ENCODE assay signal across 20 mouse cellular contexts in genomic region chr5:116253914-116254313, GRCm38 (mm10). TPM values are rescaled to one million over a fixed set of nuclear protein-coding genes. Genes with fewer than 3 reads are reported as not detected.
A peak's percentile ranks its signal among the peaks of the same experiment; 100 is the strongest.
DNase-seq lines count a peak whose midpoint lies in the region; ATAC-seq and TF ChIP-seq lines count a peak whose summit lies in the region.
"Had no signal": no experiment of that assay in that cellular context is flagged by ENCODE, and none has a peak within 500 bp of the region (broad histone marks: within the 10 kb centered on the region; RNA-seq: fewer than 3 reads in every experiment).

No protein-coding gene starts in this region.

- H3K9ac ChIP-seq in ES-Bruce4 (ENCODE audit: low read depth, poor library complexity, severe bottlenecking) (no peak overlapping the region), ES-E14 (ENCODE audit: insufficient read depth, low read depth, low read length, poor library complexity, severe bottlenecking) (no peak overlapping the region)
- no peak overlapping the region for H3K9ac ChIP-seq in liver, postnatal 0 days (replicated peaks)
- H3K9ac ChIP-seq: forebrain, embryonic 13.5 days; liver, embryonic 14.5 days had no signal

- TF ChIP-seq CTCF in ES-Bruce4 (IDR thresholded peaks at IDR 0.05; ENCODE audit: low read depth, low read length), result no peak
- TF ChIP-seq CTCF in liver, postnatal 0 days (IDR thresholded peaks at IDR 0.05; ENCODE audit: low read depth), result no peak

- peak; percentile 33 for DNase-seq in ES-E14 (ENCODE audit: low read depth, low spot score)
- peak; percentile 27 for DNase-seq in liver, postnatal 0 days
- no peak for DNase-seq in urinary bladder, postnatal 4 days (ENCODE audit: low spot score in 2 of 2)
- no peak for DNase-seq in right cerebral cortex, postnatal 25 days
- no peak for DNase-seq in cerebellum, postnatal 10 days
- DNase-seq: cerebellum, adult 11 months; cerebellum, postnatal 25 days; gastrocnemius, postnatal 14 days; kidney, adult 11 months; kidney, postnatal 10 days; retina, postnatal 1 day had no signal

- in situ Hi-C loops in ES-E14 (cut with MboI; ENCODE audit: low sequenced_read_pairs in 2 of 2, unreplicated experiment in 2 of 2), result no loop called here

- H3K9me3 ChIP-seq in ES-Bruce4 (replicated peaks; ENCODE audit: control insufficient read depth, insufficient read depth, low read length, poor library complexity, severe bottlenecking), result no peaks in the 10 kb centered on the region
- no peaks in the 10 kb centered on the region for H3K9me3 ChIP-seq in ES-E14 (ENCODE audit: control insufficient read depth, insufficient read depth, low read depth, low read length)
- no peaks in the 10 kb centered on the region for H3K9me3 ChIP-seq in liver, postnatal 0 days (ENCODE audit: low read length)
- H3K9me3 ChIP-seq: forebrain, embryonic 13.5 days; hindbrain, embryonic 10.5 days had no signal

- no peak overlapping the region for H3K4me2 ChIP-seq in liver, postnatal 0 days (ENCODE audit: low read depth, low read length)
- H3K4me2 ChIP-seq: forebrain, embryonic 13.5 days had no signal

- H3K27me3 ChIP-seq in ES-Bruce4 (ENCODE audit: control insufficient read depth, insufficient read depth, low read length, poor library complexity, severe bottlenecking), result no peaks in the 10 kb centered on the region
- H3K27me3 ChIP-seq in liver, postnatal 0 days (ENCODE audit: insufficient read depth, low read length), result no peaks in the 10 kb centered on the region
- H3K27me3 ChIP-seq: forebrain, embryonic 13.5 days had no signal

- WGBS in liver, postnatal 0 days (ENCODE audit: insufficient replicate concordance), result 65% methylated on average over 4 of the region's 4 CpGs

- ATAC-seq in common myeloid progenitor, adult 5-6 weeks (replicated peaks; ENCODE audit: low read depth, poor library complexity, severe bottlenecking), result peak; percentile 45; the same call in 1 of the 2 replicates
- ATAC-seq in liver, postnatal 0 days, result peak; percentile 51
- ATAC-seq: forebrain, embryonic 13.5 days; lung, postnatal 0 days had no signal

- no peak for TF ChIP-seq POLR2A in ES-Bruce4 (IDR thresholded peaks at IDR 0.05; ENCODE audit: insufficient read depth, low read length)

- H3K27ac ChIP-seq in ES-Bruce4 (ENCODE audit: insufficient read depth, low read length) (no peak overlapping the region), ES-E14 (ENCODE audit: insufficient read depth, low read depth, low read length, poor library complexity, severe bottlenecking) (no peak overlapping the region)
- no peak overlapping the region for H3K27ac ChIP-seq in liver, postnatal 0 days (ENCODE audit: low read depth)
- H3K27ac ChIP-seq: forebrain, embryonic 13.5 days; hindbrain, embryonic 10.5 days; liver, embryonic 14.5 days; stomach, postnatal 0 days had no signal

- peaks cover 2% of the 10 kb centered on the region for H3K4me1 ChIP-seq in ES-Bruce4 (ENCODE audit: control insufficient read depth, insufficient read depth, low read length)
- H3K4me1 ChIP-seq in ES-E14 (ENCODE audit: control insufficient read depth in 2 of 2, insufficient read depth in 2 of 2, low read length in 2 of 2, poor library complexity in 1 of 2), result peaks cover 4 to 13% of the 10 kb centered on the region in 2 experiments; a peak in 2 of 4 replicates
- no peaks in the 10 kb centered on the region for H3K4me1 ChIP-seq in liver, postnatal 0 days (ENCODE audit: insufficient read depth)
- H3K4me1 ChIP-seq: hindbrain, embryonic 10.5 days had no signal

- H3K4me3 ChIP-seq in ES-Bruce4 (ENCODE audit: low read depth, low read length) (no peak overlapping the region), ES-E14 (ENCODE audit: insufficient read depth in 1 of 2, low read depth in 1 of 2, low read length in 2 of 2, poor library complexity in 1 of 2, severe bottlenecking in 1 of 2) (no peak overlapping the region)
- H3K4me3 ChIP-seq in liver, postnatal 0 days (ENCODE audit: low read depth, low read length), result no peak overlapping the region
- H3K4me3 ChIP-seq: forebrain, embryonic 13.5 days; hindbrain, embryonic 10.5 days had no signal

- peak; percentile 86 for TF ChIP-seq EP300 in ES-Bruce4 (IDR thresholded peaks at IDR 0.05; ENCODE audit: insufficient read depth, low read depth, low read length)
- no peak for TF ChIP-seq EP300 in liver, postnatal 0 days (IDR thresholded peaks at IDR 0.05; ENCODE audit: low read depth)

- H3K36me3 ChIP-seq in ES-Bruce4 (ENCODE audit: control insufficient read depth, insufficient read depth, low read length, poor library complexity, severe bottlenecking) (no peaks in the 10 kb centered on the region), ES-E14 (ENCODE audit: control insufficient read depth, insufficient read depth, low read length, poor library complexity, severe bottlenecking) (no peaks in the 10 kb centered on the region)
- H3K36me3 ChIP-seq in liver, postnatal 0 days (replicated peaks; ENCODE audit: insufficient read depth, low read length), result no peaks in the 10 kb centered on the region
- H3K36me3 ChIP-seq: hindbrain, embryonic 10.5 days had no signal

TF ChIP-seq in ES-E14, 5 proteins besides CTCF, POLR2A, EP300 and RAD21:
- TF ChIP-seq HCFC1 (IDR thresholded peaks at IDR 0.05; ENCODE audit: borderline replicate concordance, insufficient read depth, low read length) (no peak), ZC3H11A (IDR thresholded peaks at IDR 0.05; ENCODE audit: borderline replicate concordance, low read depth, low read length) (no peak), MAFK (IDR thresholded peaks at IDR 0.05; ENCODE audit: insufficient read depth, low read depth, low read length) (no peak), ZNF384 (IDR thresholded peaks at IDR 0.05; ENCODE audit: low read depth, low read length) (no peak), CHD2 (IDR thresholded peaks at IDR 0.05; ENCODE audit: low read depth, low read length) (no peak)

RNA-seq across cellular contexts. Expression of gene Ccdc60, which starts 34.9 kb away (rescaled TPM):
- polyA plus RNA-seq in ES-Bruce4 (2011; ENCODE audit: insufficient read depth, insufficient read length, low read depth, missing spikeins), result 2.7 and 3.0 TPM in 2 replicates
- 0.54 and 0.79 TPM in 2 replicates for total RNA-seq in ES-E14 (2012; rRNA removed)
- total RNA-seq in common myeloid progenitor, adult 5-6 weeks (2017), result 1.0 TPM in 1 of 2 replicates, not detected in the other
- polyA plus RNA-seq in liver, postnatal 0 days (2015; fragmentation: Nextera tagmentation; extraction: Ambion mirVana), result not detected in 2 replicates
- total RNA-seq: adrenal gland, adult 18-20 months; gastrocnemius, postnatal 14 days; heart, adult 8-10 months had no signal

Comparison
In these comparisons a context has a peak if more than half of its experiments do, and no peak if none do; other contexts are left out.
1. DNase-seq: peak in ES-E14 (single experiment) and liver, postnatal 0 days (single experiment); none in urinary bladder, postnatal 4 days (0 of 2), right cerebral cortex, postnatal 25 days (single experiment) and cerebellum, postnatal 10 days (0 of 2).